Mouse (Mus musculus) left cerebral cortex, postnatal 36 days (tissue): ENCODE results near the gene Ggt1. TPM values are rescaled to one million over a fixed set of nuclear protein-coding genes. Genes with fewer than 3 reads are reported as not detected.
"Not testable (repeated sequence)": the region's sequence is repeated elsewhere in the genome, so short reads cannot be mapped to it uniquely, and the experiment has no call there.

Source experiments
- DNase-seq, 2 experiments: peaks; one replicate each; pipeline ENCODE4 v3.0.0; 2021 to 2022; ENCODE audit warnings: low spot score in 2 of 2, mixed read lengths in 1 of 2
- intact Hi-C: fragments of 180-260 bp; cut with DNase I; formaldehyde crosslinking; loops from one replicate; pipeline ENCODE4 v1.15.1; 2025
- total RNA-seq, 2 experiments: library from RNA; stranded (reverse); gene quantifications; 2 replicates each; pipeline ENCODE4 v1.2.3; 2021

Ggt1 gene
- 1 to 10 TPM; 2.5 to 4.1 TPM for total RNA-seq

- DNase-seq = peak in 1 of 2 experiments; percentile 3
- intact Hi-C loops = no loop called here
Measured at GRCm38 (mm10) chr10:75561071-75561654, at the start of gene Ggt1. Ggt1 (plus strand) TSS chr10:75561604.

- intact Hi-C loops = no loop called here
- DNase-seq = no peak
Measured at GRCm38 (mm10) chr10:75511897-75512296, 49.5 kb upstream of the Ggt1 start.

GRCm38 (mm10) chr10:75512796-75513195 is 48.6 kb upstream of the Ggt1 start:
- intact Hi-C loops = no loop called here
- DNase-seq = no peak

- intact Hi-C loops = no loop called here
- DNase-seq = no peak
Measured at GRCm38 (mm10) chr10:75513306-75514067, 47.9 kb upstream of the Ggt1 start.

GRCm38 (mm10) chr10:75514361-75514760 is 47.0 kb upstream of the Ggt1 start:
- DNase-seq = no peak
- intact Hi-C loops = no loop called here

- DNase-seq = no peak
- intact Hi-C loops = no loop called here
Measured at GRCm38 (mm10) chr10:75515216-75516037, 46.0 kb upstream of the Ggt1 start.

- intact Hi-C loops = no loop called here
- no peak for DNase-seq
Measured at GRCm38 (mm10) chr10:75516038-75516723, 45.2 kb upstream of the Ggt1 start.

GRCm38 (mm10) chr10:75516724-75517072 is 44.7 kb upstream of the Ggt1 start:
- DNase-seq = peak in 1 of 2 experiments; percentile 13
- intact Hi-C loops = no loop called here

GRCm38 (mm10) chr10:75517073-75517757 is 44.2 kb upstream of the Ggt1 start, which contains the start of gene Snrpd3:
Snrpd3 (plus strand) TSS chr10:75517551.
- DNase-seq = peak; percentile 89 to 90
- intact Hi-C loops = no loop called here

- intact Hi-C loops = no loop called here
- peak; percentile 98 for DNase-seq
Measured at GRCm38 (mm10) chr10:75517758-75518143, 43.7 kb upstream of the Ggt1 start, which contains the start of gene Gucd1. Gucd1 (minus strand) TSS chr10:75517972.

- no peak for DNase-seq
- intact Hi-C loops = no loop called here
Measured at GRCm38 (mm10) chr10:75520581-75520980, 40.8 kb upstream of the Ggt1 start.

- intact Hi-C loops = no loop called here
- no peak for DNase-seq
Measured at GRCm38 (mm10) chr10:75521643-75522042, 39.8 kb upstream of the Ggt1 start.

- DNase-seq, intact Hi-C loops: not testable (repeated sequence)
Measured at GRCm38 (mm10) chr10:75525450-75525849, 36.0 kb upstream of the Ggt1 start.

- intact Hi-C loops = no loop called here
- DNase-seq = no peak
Measured at GRCm38 (mm10) chr10:75530322-75530721, 31.1 kb upstream of the Ggt1 start.

- intact Hi-C loops = no loop called here
- no peak for DNase-seq
Measured at GRCm38 (mm10) chr10:75531532-75532090, 29.8 kb upstream of the Ggt1 start.

GRCm38 (mm10) chr10:75534216-75534615 is 27.2 kb upstream of the Ggt1 start:
- intact Hi-C loops = no loop called here
- DNase-seq = no peak

GRCm38 (mm10) chr10:75534934-75535333 is 26.5 kb upstream of the Ggt1 start:
- intact Hi-C loops = no loop called here

GRCm38 (mm10) chr10:75535423-75535822 is 26.0 kb upstream of the Ggt1 start:
- DNase-seq = no peak
- intact Hi-C loops = no loop called here

More at GRCm38 (mm10) chr10:75534934-75535333, 26.5 kb upstream of the Ggt1 start:
- DNase-seq = no peak

GRCm38 (mm10) chr10:75536123-75536522 is 25.3 kb upstream of the Ggt1 start:
- intact Hi-C loops = no loop called here
- no peak for DNase-seq
